ENCODE assay signal across 20 mouse cellular contexts in the genomic region with DNA sequence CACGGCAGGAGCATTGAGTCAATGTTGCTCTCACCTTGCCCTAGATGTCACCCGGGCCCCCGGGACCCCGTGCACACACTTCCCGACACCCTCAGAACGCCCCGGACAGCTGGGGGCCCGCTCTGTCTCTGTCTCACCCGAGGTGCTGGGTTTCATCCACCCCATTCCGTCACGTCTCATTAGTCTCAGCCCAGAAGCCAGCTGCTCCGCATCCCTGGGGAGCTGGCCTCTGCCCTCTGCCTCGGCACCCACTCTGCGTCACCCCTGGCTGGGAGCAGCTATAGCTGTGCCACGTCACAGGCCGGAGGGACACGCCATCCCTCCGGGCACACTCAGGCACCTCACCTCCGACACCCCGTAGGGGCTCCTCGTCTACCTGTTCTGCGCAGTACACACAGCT. TPM values are rescaled to one million over a fixed set of nuclear protein-coding genes. Genes with fewer than 3 reads are reported as not detected.
A peak's percentile ranks its signal among the peaks of the same experiment; 100 is the strongest.
DNase-seq lines count a peak whose midpoint lies in the region; ATAC-seq and TF ChIP-seq lines count a peak whose summit lies in the region.
"Had no signal": no experiment of that assay in that cellular context is flagged by ENCODE, and none has a peak within 500 bp of the region (broad histone marks: within the 10 kb centered on the region; RNA-seq: fewer than 3 reads in every experiment).

No protein-coding gene starts in this region.

- no peaks in the 10 kb centered on the region for H3K27me3 ChIP-seq in neural tube, embryonic 11.5 days (ENCODE audit: control insufficient read depth, insufficient read depth, low read length)
- no peaks in the 10 kb centered on the region for H3K27me3 ChIP-seq in neural tube, embryonic 13.5 days

- no peak overlapping the region for H3K27ac ChIP-seq in gastrocnemius, adult 2 months
- no peak overlapping the region for H3K27ac ChIP-seq in neural tube, embryonic 11.5 days (ENCODE audit: low read depth, low read length)
- H3K27ac ChIP-seq in neural tube, embryonic 13.5 days (replicated peaks), result 0 out of 2 replicates have a peak overlapping the region, but pooled peaks have one; percentile 23
- H3K27ac ChIP-seq: embryonic facial prominence, embryonic 15.5 days; heart, embryonic 10.5 days; kidney, postnatal 0 days; limb, embryonic 13.5 days; liver, embryonic 13.5 days had no signal

- peaks cover 24% of the 10 kb centered on the region for H3K4me1 ChIP-seq in neural tube, embryonic 11.5 days (ENCODE audit: control insufficient read depth, insufficient read depth, low read length)
- peaks cover 89% of the 10 kb centered on the region for H3K4me1 ChIP-seq in neural tube, embryonic 13.5 days (replicated peaks)
- H3K4me1 ChIP-seq: liver, embryonic 13.5 days had no signal

- no peak overlapping the region for H3K4me3 ChIP-seq in gastrocnemius, adult 2 months
- no peak overlapping the region for H3K4me3 ChIP-seq in neural tube, embryonic 11.5 days (ENCODE audit: low read depth, low read length)
- H3K4me3 ChIP-seq in neural tube, embryonic 13.5 days, result no peak overlapping the region
- H3K4me3 ChIP-seq: embryonic facial prominence, embryonic 15.5 days; heart, embryonic 10.5 days; limb, embryonic 13.5 days; liver, embryonic 13.5 days had no signal

- TF ChIP-seq CTCF in gastrocnemius, adult 2 months (IDR thresholded peaks at IDR 0.05), result no peak

- H3K9me3 ChIP-seq in neural tube, embryonic 11.5 days (ENCODE audit: control insufficient read depth, low read length), result no peaks in the 10 kb centered on the region
- no peaks in the 10 kb centered on the region for H3K9me3 ChIP-seq in neural tube, embryonic 13.5 days
- H3K9me3 ChIP-seq: embryonic facial prominence, embryonic 15.5 days; heart, embryonic 10.5 days; limb, embryonic 13.5 days; liver, embryonic 13.5 days had no signal

- no peaks in the 10 kb centered on the region for H3K36me3 ChIP-seq in neural tube, embryonic 11.5 days (ENCODE audit: control insufficient read depth, insufficient read depth, low read length)
- H3K36me3 ChIP-seq in neural tube, embryonic 13.5 days, result no peaks in the 10 kb centered on the region
- H3K36me3 ChIP-seq: embryonic facial prominence, embryonic 15.5 days; heart, embryonic 10.5 days; limb, embryonic 13.5 days; liver, embryonic 13.5 days had no signal

- no peak overlapping the region for H3K9ac ChIP-seq in neural tube, embryonic 11.5 days (ENCODE audit: low read length)
- 0 out of 2 replicates have a peak overlapping the region, but pooled peaks have one; percentile 12 for H3K9ac ChIP-seq in neural tube, embryonic 13.5 days
- H3K9ac ChIP-seq: embryonic facial prominence, embryonic 15.5 days; limb, embryonic 13.5 days; liver, embryonic 13.5 days; lung, embryonic 14.5 days had no signal

- DNase-seq in gastrocnemius, adult 2 months, result peak; percentile 20
- DNase-seq in gastrocnemius, adult 18-20 months (ENCODE audit: low spot score), result no peak
- DNase-seq in neural tube, embryonic 11.5 days (ENCODE audit: low spot score), result peak; percentile 57
- no peak for DNase-seq in neural tube, embryonic 10.5 days (ENCODE audit: extremely low spot score, low spot score)
- DNase-seq in urinary bladder, postnatal 14 days (ENCODE audit: low spot score), result no peak
- DNase-seq: adrenal gland, adult 8-10 months; cerebellum, adult 9-11 months; kidney, adult 11 months; layer of hippocampus, postnatal 36 days; liver, embryonic 13.5 days; lung, embryonic 14.5 days; lung, postnatal 36 days; thymus, postnatal 36 days had no signal

- 71% methylated on average over 22 of the region's 22 CpGs for WGBS in neural tube, embryonic 11.5 days
- 50% methylated on average over 22 of the region's 22 CpGs for WGBS in neural tube, embryonic 13.5 days

- intact Hi-C loops in gastrocnemius, adult 2 months (cut with DNase I), result no loop called here

- ATAC-seq in neural tube, embryonic 11.5 days (ENCODE audit: insufficient read depth, low FRiP score, low TSS enrichment), result no peak
- no peak for ATAC-seq in neural tube, embryonic 13.5 days (ENCODE audit: low read depth)
- ATAC-seq in monocyte, adult 5-6 weeks (replicated peaks; ENCODE audit: insufficient number of reproducible peaks, low FRiP score, low TSS enrichment, poor library complexity, severe bottlenecking), result no peak

- no peak overlapping the region for H3K4me2 ChIP-seq in neural tube, embryonic 11.5 days (ENCODE audit: low read depth)
- H3K4me2 ChIP-seq in neural tube, embryonic 13.5 days, result no peak overlapping the region
- H3K4me2 ChIP-seq: embryonic facial prominence, embryonic 15.5 days; limb, embryonic 13.5 days; liver, embryonic 13.5 days; lung, embryonic 14.5 days had no signal

RNA-seq across cellular contexts. Expression of a gene that starts 38.3 kb away (rescaled TPM):
- under 1 TPM in 1 of 2 experiments, not detected in 1; 0.03 TPM for total RNA-seq in gastrocnemius, adult 2 months (2021)
- total RNA-seq in gastrocnemius, adult 18-20 months (2021), result under 1 TPM; 0.02 to 0.05 TPM
- 0.15 and 0.73 TPM in 2 replicates for polyA plus RNA-seq in neural tube, embryonic 11.5 days (2014; fragmentation: Nextera tagmentation; extraction: Ambion mirVana)
- polyA plus RNA-seq in neural tube, embryonic 13.5 days (2015; fragmentation: Nextera tagmentation; extraction: Ambion mirVana), result 5.5 and 6.0 TPM in 2 replicates
- not detected in 3 replicates for total RNA-seq in monocyte, adult 5-6 weeks (2017)
- total RNA-seq: megakaryocyte-erythroid progenitor cell, adult 5-6 weeks had no signal
- polyA plus RNA-seq: heart, embryonic 10.5 days had no signal

Comparison
In these comparisons a context has a peak if more than half of its experiments do, and no peak if none do; other contexts are left out.
1. DNase-seq: peak in gastrocnemius, adult 2 months (single experiment) and neural tube, embryonic 11.5 days (single experiment); none in gastrocnemius, adult 18-20 months (single experiment), neural tube, embryonic 10.5 days (single experiment) and urinary bladder, postnatal 14 days (single experiment).